Mouse (Mus musculus) right cerebral cortex, adult 18-20 months (tissue): ENCODE results near the gene Fam83f.
"Not testable (repeated sequence)": the region's sequence is repeated elsewhere in the genome, so short reads cannot be mapped to it uniquely, and the experiment has no call there.

Experiments
- DNase-seq: peaks from one replicate; pipeline ENCODE4 v3.0.0; 2022; ENCODE audit warnings: mixed read lengths

Gene Fam83f

DNA sequence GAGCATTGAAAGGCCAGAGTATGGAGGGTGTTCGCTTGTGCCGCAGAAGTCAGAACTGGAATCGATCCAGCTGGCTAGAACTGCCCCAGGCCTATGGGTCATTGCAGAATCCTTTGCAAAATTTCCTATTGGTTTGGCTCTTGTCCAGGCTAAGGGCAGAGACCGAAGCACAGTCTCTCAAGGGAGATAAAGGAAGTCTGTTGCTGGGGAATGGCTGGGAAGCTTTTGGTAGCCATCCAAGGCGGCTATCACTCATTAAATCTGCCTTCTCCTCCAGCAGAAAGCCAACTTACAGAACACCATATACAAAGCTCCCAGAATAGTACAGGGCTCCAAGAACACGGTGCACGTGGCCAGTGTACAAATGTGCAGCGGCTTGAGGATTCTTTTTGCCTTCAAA, 35.4 kb downstream of the Fam83f start:
- DNase-seq: peak; percentile 25

DNA sequence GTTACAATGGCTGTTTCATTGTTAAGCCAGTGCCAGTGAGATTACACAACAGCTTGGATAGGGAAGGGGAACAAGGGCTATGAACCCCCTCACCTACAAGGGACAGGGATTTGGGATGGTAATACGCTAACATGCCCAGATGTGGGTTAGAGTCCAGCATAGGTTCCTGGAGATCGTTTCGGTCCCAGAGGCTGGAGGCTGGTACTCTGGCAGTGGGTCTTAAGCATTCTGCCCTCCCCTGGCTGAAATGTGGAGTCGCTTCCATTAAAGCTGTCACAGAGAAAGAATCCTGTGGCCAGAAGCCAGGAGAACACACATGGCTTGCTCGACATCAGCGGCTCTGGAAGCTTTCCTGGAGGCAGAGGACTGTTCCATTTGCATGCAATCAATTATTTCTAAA, 37.9 kb downstream of the Fam83f start:
- DNase-seq: no peak

- DNase-seq: no peak
Observed at GRCm38 (mm10) chr15:80710257-80710607, 38.6 kb downstream of the Fam83f start.

DNA sequence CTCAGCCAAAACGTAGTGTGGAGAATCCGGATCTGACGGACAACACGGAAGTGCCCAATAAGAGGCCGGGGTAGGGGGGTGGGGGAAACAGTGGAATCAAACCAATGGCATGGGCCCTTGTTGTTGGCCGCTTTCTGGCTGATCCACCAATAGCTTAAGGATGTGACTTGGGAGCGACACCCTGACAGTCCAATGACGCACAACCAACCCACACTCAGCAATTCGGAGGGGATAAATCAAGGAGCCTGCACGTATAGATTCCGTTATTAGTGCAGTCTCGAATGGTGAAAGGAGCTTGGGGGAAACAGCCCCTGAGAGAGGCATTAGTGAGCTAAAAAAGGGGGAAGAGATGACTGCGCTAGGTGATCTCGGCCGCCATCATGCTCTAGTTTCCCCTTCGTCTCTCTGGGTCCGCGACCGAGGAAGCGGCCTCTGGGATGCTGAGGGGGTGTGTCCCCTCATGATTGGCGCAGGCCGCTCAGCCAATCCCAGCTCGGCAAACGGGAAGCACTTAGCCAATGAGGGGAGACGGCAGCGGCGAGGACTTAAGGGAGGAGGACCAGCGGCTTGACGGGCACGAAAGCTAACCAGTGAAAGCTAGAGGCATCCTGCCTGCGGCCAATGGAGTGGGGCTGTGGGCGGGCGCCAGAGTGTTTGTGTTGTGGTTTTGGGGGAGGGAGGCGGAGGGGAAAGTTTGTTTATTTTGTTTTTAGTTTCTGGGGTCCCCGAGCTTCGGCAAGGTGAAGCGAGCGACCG, 39.1 kb downstream of the Fam83f start, which contains the start of gene Tnrc6b:
Tnrc6b (plus strand) TSS at position 706 of the 756 bp plus-strand sequence.
- peak; percentile 99 for DNase-seq

DNA sequence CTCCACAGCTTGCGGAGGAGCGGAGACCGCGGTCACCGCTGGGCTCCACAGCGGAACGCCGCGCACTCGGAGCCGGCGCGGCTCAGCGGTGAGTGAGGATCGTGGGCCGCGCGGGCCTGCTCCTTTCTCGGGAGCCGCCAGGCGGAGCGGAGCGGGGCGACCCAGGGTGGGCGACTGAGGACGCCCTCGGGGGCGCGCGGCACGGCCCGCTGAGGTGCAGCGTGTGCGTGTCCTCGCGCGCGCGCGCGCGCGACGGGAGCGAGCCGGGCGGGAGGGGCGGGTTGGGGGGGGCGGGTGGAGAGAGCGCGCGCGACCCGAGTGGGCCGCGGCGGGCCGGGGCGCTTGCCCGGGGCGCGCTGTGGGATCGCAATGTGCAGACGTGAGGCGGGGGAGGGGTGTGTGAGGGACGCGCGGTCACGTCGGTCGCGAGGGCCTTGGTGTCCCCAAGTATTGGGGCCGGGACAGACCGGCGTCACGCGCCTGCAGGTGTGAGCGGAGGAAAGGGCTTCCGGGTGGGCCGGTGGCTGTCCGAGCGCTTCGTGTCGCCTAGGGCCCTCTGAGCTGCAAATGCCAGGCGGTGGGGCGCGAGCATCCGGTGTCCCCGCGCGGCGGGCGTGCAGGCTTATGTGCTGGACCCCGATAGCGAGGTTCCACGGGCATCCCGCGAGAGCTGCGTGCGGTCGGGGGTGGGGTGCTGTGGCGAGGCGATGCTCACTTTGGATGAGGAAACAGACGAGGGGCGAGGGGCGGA, 39.9 kb downstream of the Fam83f start:
- DNase-seq: peak; percentile 54

DNA sequence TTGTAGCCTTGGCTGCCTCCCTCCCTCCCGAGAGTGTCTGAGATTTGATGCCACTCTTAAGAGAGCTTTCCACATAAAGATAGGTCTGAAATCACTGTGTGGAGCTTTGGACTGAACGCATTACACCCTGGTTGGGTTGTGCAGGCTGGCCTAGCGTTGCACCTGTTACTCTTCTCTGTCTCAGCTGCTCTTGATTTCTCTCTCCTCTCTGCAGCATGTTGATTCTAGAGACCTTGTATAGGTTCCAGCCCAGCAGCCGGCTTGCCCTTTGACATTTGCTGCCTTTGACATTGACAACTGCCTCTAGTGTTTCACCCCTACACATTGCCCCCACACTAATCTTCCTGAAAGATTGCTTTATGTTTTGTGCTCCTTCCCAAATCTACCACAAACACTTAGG, 42.7 kb downstream of the Fam83f start:
- no peak for DNase-seq

GRCm38 (mm10) chr15:80716631-80717135, 45.0 kb downstream of the Fam83f start:
- no peak for DNase-seq

DNA sequence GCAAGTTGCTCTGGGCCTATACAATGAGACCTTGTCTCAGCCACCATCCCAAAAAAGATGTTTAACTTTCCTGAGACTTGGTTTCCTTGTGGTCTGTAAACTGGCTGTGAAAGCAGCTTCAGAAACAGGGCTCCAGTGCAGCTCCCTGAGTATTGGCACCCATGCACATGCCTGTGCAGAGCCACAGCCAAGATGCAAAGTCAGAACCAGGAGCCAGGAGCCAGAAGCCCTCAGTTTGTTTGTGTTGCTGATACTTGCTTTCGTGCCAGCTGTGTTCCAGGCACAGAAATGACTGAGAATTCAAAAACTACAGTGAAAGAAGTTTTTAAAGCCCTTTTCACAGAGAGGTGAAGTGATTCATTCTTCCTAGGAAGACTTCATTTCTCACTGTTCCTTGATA, 45.8 kb downstream of the Fam83f start:
- DNase-seq: no peak

DNA sequence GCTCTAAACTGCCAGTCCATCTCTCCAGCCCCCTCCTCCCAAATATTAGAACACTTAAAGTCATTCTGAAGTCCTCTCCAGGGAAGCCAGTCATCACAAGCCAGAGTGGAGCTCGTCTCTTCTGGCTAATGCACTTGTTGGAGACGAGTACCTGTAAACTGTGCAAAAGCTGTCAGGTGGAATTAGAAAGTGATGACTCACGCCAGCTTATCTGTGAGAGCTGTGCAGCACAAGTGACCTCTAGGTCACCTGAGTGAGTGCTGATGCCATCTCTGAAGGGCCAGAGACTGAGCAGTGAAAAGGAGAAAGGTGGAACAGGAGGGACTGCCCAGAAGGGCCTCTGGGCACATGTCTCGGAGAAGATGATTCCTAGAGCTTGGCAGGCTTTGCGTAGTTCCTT, 48.6 kb downstream of the Fam83f start:
- no peak for DNase-seq

- DNase-seq: no peak
Observed at GRCm38 (mm10) chr15:80721861-80722260, 50.2 kb downstream of the Fam83f start.

GRCm38 (mm10) chr15:80722366-80722765, 50.7 kb downstream of the Fam83f start:
- no peak for DNase-seq

- no peak for DNase-seq
Observed at GRCm38 (mm10) chr15:80729477-80729876, 57.8 kb downstream of the Fam83f start.

- no peak for DNase-seq
Observed at GRCm38 (mm10) chr15:80731043-80731442, 59.4 kb downstream of the Fam83f start.

DNA sequence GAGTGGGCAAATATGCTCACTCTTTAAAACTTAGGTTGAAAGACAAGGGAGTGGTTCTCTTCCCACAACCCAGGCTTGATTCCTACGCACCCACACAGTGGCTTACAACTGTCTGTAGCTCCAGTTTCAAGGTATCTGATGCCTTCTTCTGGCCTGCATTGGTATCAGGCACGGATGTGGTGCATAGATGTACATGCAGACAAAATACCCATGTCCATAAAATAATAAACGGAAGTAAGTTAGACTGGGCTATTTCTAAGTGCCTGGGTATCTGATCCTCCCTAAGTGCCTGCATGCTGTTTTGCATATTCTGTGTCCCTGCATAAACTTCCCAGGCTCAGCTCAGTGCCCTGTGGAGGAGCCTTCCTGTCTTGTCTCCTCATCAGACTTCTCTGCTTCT, 59.9 kb downstream of the Fam83f start:
- no peak for DNase-seq

DNA sequence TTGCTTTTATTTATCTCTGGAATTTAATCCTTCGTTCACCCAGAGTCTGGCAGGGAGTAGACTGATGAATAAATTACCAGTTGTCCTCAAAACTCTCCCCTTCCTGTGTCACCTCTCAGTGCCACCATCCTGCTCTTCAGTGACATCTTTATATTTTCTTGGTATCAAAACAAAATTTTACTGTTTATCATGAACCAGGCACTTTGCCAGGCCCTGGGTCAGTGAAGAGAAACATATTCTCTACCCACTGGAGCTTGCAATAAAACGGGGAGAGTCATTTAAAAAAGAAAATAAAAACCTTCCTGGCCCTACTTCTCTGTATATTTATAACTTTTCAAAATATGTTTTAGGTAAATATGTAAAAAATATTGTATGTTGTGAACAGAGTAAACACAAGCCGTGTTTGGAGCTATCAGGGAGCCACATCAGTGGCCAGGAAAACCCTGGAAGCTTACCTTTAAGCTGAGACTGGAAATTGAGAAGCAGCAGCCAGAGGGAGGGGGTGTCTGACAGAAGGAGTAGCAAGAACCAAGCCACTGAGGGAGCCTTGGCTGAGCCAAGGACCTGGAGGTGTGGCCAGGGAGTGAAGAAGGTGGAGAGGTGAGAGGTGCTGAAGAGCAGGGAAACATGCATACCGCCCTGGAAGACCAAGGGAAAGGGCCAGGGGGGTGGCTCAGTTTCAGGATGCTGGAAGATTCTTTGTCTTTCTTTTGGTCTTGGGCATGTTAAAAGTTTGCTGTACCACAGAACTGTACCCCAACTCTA, 60.8 kb downstream of the Fam83f start:
- DNase-seq: no peak

DNA sequence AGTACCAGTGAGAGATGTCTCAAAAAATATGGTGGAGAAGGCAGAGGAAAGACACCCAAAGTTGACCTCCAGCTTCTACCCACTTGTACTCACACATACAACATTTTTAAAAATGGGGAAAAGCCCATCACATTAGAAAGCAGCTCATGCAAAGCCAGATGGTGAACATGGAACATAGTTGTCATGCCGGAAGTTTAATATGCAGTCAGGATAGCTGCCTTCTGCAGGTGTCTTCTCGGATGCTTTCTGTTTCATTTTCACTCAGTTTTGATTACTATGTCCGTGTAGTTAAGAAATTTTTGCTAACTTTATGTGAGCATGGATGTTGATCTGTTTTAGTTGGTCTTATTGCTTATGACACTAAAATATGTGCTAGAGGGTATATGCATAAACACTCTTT, 63.7 kb downstream of the Fam83f start:
- DNase-seq: no peak

DNA sequence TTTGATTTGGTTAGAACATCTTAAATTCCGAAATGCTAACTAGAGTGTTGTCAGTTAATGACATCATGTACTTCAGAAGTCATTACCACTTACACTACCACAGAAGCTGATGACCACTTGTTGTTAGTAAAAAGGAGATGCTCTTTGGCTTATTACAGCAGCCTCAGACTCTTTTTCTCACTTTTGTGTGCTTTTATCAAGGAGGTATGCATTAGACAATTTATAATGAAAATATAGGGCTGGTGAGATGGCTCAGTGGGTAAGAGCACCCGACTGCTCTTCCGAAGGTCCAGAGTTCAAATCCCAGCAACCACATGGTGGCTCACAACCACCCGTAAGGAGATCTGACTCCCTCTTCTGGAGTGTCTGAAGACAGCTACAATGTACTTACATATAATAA, 64.1 kb downstream of the Fam83f start:
- not testable (repeated sequence) for DNase-seq

DNA sequence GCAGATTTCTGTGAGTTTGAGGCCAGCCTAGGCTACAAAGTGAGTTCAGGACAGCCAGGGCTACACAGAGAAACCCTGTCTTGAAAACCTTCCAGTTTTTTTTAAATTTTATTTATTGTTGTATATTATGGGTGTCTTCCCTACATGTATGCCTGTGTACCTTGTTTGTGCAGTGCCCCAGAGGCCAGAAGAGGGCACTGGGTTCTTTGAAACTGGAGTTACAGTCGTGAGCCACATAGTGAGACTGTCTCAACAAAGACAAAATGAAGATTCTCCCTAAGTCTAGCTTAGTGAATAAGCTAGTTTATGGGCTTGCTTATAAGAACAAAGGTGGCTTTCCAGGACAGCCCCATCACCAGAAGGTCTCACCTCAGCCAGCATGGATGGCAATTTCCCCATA, 64.9 kb downstream of the Fam83f start:
- DNase-seq: no peak

DNA sequence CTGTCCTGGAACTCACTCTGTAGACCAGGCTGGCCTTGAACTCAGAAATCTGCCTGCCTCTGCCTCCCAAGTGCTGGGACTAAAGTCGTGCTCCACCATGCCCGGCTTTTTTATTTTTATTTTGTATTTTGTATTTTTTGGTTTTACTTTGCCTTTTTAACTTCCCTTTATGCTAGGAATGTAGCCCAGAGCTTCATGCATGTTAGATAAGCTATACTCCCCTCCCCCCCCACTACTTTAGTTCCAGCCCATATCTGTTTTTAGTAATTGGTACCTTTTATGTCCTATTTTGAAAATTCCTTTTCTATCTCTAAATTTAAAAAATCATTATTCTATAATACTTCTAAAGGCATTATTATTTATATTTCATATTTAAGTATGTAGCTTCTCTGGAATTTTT, 66.6 kb downstream of the Fam83f start:
- DNase-seq: no peak

- no peak for DNase-seq
Observed at GRCm38 (mm10) chr15:80739972-80740371, 68.3 kb downstream of the Fam83f start.

- no peak for DNase-seq
Observed at GRCm38 (mm10) chr15:80741836-80742235, 70.2 kb downstream of the Fam83f start.

- DNase-seq: no peak
Observed at GRCm38 (mm10) chr15:80742991-80743474, 71.4 kb downstream of the Fam83f start.

DNA sequence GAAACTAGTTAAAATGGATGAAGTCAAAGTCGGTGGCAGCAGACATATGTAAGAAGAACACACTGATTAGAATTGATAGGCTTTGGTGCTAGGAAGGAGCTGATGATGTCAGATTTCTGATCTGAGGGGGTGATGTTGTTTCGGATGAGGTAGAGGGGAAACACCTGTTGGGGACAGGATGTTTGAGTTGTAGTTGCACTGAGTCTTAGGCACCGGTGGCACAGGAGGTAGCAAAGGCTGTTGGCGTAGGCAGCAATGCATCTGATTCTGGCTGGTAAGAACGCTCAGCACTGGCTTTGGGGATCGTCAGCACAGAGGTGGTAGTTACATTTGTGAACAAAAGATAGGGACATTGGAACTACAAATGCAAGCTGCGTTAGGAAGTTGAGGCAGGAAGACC, 72.0 kb downstream of the Fam83f start:
- DNase-seq: no peak
